Mouse (Mus musculus) monocyte, adult 5-6 weeks (primary cell): ENCODE measurements around the gene Gm3488. TPM values are rescaled to one million over a fixed set of nuclear protein-coding genes. Genes with fewer than 3 reads are reported as not detected.
"Not testable (repeated sequence)": the region's sequence is repeated elsewhere in the genome, so short reads cannot be mapped to it uniquely, and the experiment has no call there.

Experiments
- ATAC-seq: fragments of 153-309, 156-312 bp; replicated peaks from 2 replicates; pipeline ENCODE4 v1.8.0; 2017; ENCODE audit warnings: mild to moderate bottlenecking; ENCODE audit not compliant: low TSS enrichment, insufficient number of reproducible peaks, severe bottlenecking, poor library complexity, low FRiP score
- total RNA-seq: library from RNA; stranded (forward); fragments of 200-1000, 200-491, 200-594 nt; gene quantifications from 3 replicates; pipeline ENCODE4 v1.2.3, GENCODE M21; 2017

Gene Gm3488
- not detected in 3 replicates for total RNA-seq

DNA sequence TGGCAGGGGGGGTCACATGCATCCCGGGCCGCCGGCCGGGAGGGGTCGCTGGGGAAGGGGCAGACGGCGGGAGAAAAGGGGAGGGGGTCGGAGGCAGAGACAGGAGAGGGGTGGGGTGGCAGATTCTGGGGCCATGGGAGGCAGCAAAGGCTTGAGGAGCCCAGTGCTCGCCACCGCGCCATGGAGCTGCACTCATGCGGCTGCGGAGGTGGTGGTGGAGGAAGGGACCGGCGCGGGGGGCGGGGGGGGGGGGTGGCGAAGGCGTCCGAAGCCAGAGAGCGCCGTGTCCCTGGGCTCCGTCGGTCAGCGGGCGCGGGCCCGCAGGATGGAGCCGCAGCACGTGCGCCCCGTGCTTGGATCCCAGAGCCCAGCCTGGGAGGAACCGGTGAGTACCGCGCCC lies at the start of gene Gm3488:
Gene Gm3488, plus strand, starts transcription at position 301 of the 400 bp plus-strand sequence.
- not testable (repeated sequence) for ATAC-seq

DNA sequence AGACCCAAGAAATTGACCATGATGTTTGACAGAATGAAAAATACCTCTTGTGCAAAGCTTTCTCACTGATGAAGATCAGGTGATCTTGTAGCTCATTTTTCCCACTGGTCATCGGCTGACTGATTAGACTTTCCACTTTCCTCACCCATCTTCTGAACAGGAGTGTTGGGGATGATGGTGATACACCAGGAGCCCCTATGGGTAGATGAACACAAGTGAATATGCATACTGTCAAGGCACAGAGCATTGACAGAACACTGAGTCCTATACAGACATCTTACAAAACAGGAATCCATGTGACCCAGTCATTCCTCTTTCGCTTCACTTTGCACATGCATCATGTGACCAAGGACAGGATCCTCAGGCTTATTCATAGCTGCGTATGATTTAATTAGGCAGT lies 46.1 kb upstream of the Gm3488 start, which contains the start of gene Gm3194:
Gene Gm3194, minus strand, starts transcription at position 101 of the 400 bp plus-strand sequence.
- not testable (repeated sequence) for ATAC-seq

DNA sequence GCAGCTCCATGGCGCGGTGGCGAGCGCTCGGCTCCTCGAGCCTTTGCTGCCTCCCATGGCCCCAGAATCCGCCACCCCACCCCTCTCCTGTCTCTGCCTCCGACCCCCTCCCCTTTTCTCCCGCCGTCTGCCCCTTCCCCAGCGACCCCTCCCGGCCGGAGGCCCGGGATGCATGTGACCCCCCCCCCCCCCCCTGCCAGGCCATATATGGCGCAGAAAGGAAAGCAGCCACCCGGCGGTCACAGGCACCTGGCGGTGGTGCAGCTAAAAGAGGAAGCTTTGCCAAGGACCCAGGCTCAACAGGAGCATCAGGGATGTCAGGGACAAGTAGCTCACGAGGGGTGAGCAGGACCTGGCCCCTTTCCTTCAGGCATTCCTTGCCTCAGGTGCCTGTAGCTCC lies 41.0 kb upstream of the Gm3488 start:
- not testable (repeated sequence) for ATAC-seq

DNA sequence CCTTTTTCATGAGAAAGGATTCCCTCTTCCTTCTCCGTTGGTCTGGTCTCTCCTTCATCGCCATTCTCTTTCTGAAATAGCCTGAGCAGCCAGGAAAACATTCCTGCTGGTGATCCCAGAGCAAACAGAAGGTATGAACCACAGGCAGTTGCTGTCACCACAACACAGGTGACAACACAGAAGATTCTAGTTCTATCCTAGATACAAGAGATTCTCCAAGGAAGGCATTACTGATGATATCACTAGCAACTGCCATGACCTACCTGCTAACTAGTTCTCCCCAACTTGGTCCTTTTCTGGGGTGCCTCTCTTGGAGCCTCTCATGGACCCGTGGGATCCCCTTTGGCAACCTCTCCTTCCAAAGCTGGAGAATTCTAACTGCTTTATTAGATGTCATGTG lies 23.7 kb upstream of the Gm3488 start, which contains the start of gene Gm8246:
Gene Gm8246, minus strand, starts transcription at position 101 of the 400 bp plus-strand sequence.
- not testable (repeated sequence) for ATAC-seq

DNA sequence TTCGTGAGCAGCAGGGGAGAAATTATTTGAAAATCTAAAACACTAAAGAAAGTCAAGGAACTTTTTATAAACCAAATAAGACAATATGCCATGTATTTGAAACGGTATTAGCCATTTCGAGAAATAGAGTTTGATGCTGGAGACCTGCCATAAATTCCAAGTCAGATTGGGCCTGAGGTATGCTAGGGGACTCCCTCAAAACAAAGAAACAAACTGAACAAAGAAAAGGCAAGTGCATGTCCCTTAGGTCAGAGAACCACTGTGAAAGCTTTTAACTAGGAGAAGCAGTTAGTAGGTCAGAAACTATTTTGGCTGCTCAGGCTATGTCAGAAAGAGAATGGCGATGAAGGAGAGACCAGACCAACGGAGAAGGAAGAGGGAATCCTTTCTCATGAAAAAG lies 17.6 kb upstream of the Gm3488 start, which contains the start of gene Gm3187:
Gene Gm3187, plus strand, starts transcription at position 301 of the 400 bp plus-strand sequence.
- ATAC-seq = not testable (repeated sequence)

DNA sequence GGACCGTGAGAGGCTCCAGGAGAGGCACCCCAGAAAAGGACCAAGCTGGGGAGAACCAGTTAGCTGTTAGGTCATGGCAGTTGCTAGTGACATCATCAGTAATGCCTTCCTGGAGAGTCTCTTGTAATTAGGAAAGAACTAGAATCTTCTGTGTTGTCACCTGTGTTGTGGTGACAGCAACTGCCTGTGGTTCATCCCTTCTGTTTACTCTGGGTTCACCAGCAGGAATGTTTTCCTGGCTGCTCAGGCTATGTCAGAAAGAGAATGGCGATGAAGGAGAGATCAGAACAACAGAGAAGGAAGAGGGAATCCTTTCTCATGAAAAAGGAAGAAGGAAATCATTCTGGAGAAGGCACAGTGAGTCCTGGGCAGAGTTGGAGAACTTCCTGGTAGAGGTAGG lies 36.7 kb downstream of the Gm3488 start, which contains the start of gene Gm3532:
Gene Gm3532, plus strand, starts transcription at position 301 of the 400 bp plus-strand sequence.
- ATAC-seq = not testable (repeated sequence)

Other genes starting within 250 kb of the Gm3488 start
- gene Gm3526, start 241.1 kb upstream of the Gm3488 start, total RNA-seq = not detected in 3 replicates
- not detected in 3 replicates for gene Gm3542, start 166.7 kb upstream of the Gm3488 start, total RNA-seq
- gene Gm3500, start 112.6 kb upstream of the Gm3488 start, total RNA-seq = not detected in 3 replicates
- not detected in 3 replicates for gene Gm3194, start 46.2 kb upstream of the Gm3488 start, total RNA-seq
- gene Gm8246, start 23.8 kb upstream of the Gm3488 start, total RNA-seq = not detected in 3 replicates
- gene Gm3187, start 17.5 kb upstream of the Gm3488 start, total RNA-seq = not detected in 3 replicates
- not detected in 3 replicates for gene Gm3532, start 36.8 kb downstream of the Gm3488 start, total RNA-seq
- not detected in 3 replicates for gene Gm8265, start 131.4 kb downstream of the Gm3488 start, total RNA-seq
- not detected in 3 replicates for gene Gm9603, start 185.8 kb downstream of the Gm3488 start, total RNA-seq
- gene Gm3373, start 239.9 kb downstream of the Gm3488 start, total RNA-seq = not detected in 3 replicates